Mouse (Mus musculus) kidney, embryonic 14.5 days (tissue): ENCODE results near the gene Ano4. TPM values are rescaled to one million over a fixed set of nuclear protein-coding genes. Genes with fewer than 3 reads are reported as not detected.

Source experiments
- ATAC-seq: fragments of 200-750 bp; cut with Nextera tagmentation; 2 replicates; pipeline ENCODE4 v1.8.0; 2017; ENCODE audit warnings: moderate number of reproducible peaks, mild to moderate bottlenecking, moderate TSS enrichment, moderate library complexity; ENCODE audit not compliant: low FRiP score, low TSS enrichment
- H3K27ac ChIP-seq: fragments of 300-500 bp; sonication (generic); 2 replicates; pipeline ENCODE4 v1.5.1; 2014; ENCODE audit warnings: low read depth, mild to moderate bottlenecking, low read length, moderate library complexity, mixed read lengths
- H3K27me3 ChIP-seq: fragments of 300-500 bp; sonication (generic); 2 replicates; pipeline ENCODE4 v1.6.1; 2014; ENCODE audit warnings: mild to moderate bottlenecking, low read length; ENCODE audit not compliant: control insufficient read depth, insufficient read depth
- H3K36me3 ChIP-seq: fragments of 300-500 bp; sonication (generic); 2 replicates; pipeline ENCODE4 v1.6.1; 2014; ENCODE audit warnings: low read length, mixed read lengths; ENCODE audit not compliant: control insufficient read depth, insufficient read depth
- H3K4me1 ChIP-seq: fragments of 300-500 bp; sonication (generic); 2 replicates; pipeline ENCODE4 v1.6.1; 2014; ENCODE audit warnings: low read length, mixed read lengths; ENCODE audit not compliant: control insufficient read depth, insufficient read depth
- H3K4me2 ChIP-seq: fragments of 300-500 bp; sonication (generic); replicated peaks from 2 replicates; pipeline ENCODE4 v1.6.1; 2014; ENCODE audit warnings: low read depth, mild to moderate bottlenecking, low read length
- H3K4me3 ChIP-seq: fragments of 300-500 bp; sonication (generic); 2 replicates; pipeline ENCODE4 v1.5.1; 2014; ENCODE audit warnings: mild to moderate bottlenecking, low read length
- H3K9ac ChIP-seq: fragments of 300-500 bp; sonication (generic); 2 replicates; pipeline ENCODE4 v1.6.1; 2014; ENCODE audit warnings: low read depth, mild to moderate bottlenecking, low read length, moderate library complexity
- H3K9me3 ChIP-seq: fragments of 300-500 bp; sonication (generic); 2 replicates; pipeline ENCODE4 v1.6.1; 2016; ENCODE audit warnings: low read length; ENCODE audit not compliant: control insufficient read depth
- WGBS: fragments of 180-500 bp; shearing (Covaris S2); extraction: QIAGEN DNeasy Blood & Tissue Kit; methylation state at CpG from one replicate; pipeline ENCODE4 v1.1.7; 2014; 5-methylcytosine and 5-hydroxymethylcytosine counted together
- polyA plus RNA-seq: library from polyadenylated mRNA; unstranded; fragments of >200 nt; fragmentation: Nextera tagmentation; extraction: Ambion mirVana; gene quantifications from 2 replicates; pipeline ENCODE4 v1.2.1, GENCODE M21; 2014

Ano4 gene
- polyA plus RNA-seq, 1 experiment from 2014 or later: 6.9 TPM

DNA sequence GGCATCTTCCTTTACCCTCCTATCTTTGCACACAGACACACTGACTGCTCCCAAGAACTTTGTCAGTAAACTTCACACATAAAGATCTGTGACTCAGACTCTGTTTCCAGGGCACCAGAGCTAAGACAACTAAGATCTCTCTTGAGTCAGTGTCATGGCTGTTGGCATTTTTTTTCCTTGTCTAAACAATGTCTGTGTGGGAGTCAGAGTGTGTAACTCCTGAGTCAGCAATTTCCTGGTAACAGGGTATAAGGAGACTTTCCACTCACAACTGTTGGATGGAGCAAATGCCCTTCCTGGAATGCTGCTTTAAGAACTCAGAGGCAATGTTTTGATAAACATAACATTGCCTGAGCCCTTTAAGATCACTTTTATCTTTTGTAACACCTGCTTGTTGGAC, 37.0 kb downstream of the Ano4 start:
- no peaks in the 10 kb centered on the region for H3K4me1 ChIP-seq
- no peak overlapping the region for H3K27ac ChIP-seq
- H3K4me2 ChIP-seq: no peak overlapping the region
- no peak overlapping the region for H3K9ac ChIP-seq
- H3K27me3 ChIP-seq: no peaks in the 10 kb centered on the region
- no peak overlapping the region for H3K4me3 ChIP-seq
- ATAC-seq: no peak
- H3K9me3 ChIP-seq: no peaks in the 10 kb centered on the region
- no peaks in the 10 kb centered on the region for H3K36me3 ChIP-seq

DNA sequence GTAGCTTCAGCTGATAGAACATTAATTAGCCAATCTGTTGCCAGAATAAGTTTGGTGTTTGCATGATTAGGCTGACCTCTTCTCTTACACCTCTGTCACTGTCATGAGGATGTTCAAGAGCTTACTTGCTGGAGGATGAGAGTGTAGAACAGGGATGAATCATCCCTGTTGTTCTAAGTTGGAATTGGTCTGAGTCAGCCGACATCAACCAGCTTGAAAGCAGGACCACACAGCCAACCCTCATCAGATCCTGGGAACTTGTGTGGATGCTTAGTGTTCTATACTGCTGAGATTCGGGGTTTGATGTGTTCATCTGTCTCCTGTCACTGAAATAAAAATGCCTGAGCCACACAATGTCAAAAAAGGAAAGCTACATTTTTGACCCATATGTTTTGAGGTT, 44.2 kb downstream of the Ano4 start:
- H3K36me3 ChIP-seq: no peaks in the 10 kb centered on the region
- H3K4me2 ChIP-seq: no peak overlapping the region
- 76% methylated on average over 2 of the region's 2 CpGs for WGBS
- no peak for ATAC-seq
- H3K9me3 ChIP-seq: no peaks in the 10 kb centered on the region
- no peak overlapping the region for H3K4me3 ChIP-seq
- no peak overlapping the region for H3K9ac ChIP-seq
- no peaks in the 10 kb centered on the region for H3K4me1 ChIP-seq
- H3K27ac ChIP-seq: no peak overlapping the region
- H3K27me3 ChIP-seq: no peaks in the 10 kb centered on the region

DNA sequence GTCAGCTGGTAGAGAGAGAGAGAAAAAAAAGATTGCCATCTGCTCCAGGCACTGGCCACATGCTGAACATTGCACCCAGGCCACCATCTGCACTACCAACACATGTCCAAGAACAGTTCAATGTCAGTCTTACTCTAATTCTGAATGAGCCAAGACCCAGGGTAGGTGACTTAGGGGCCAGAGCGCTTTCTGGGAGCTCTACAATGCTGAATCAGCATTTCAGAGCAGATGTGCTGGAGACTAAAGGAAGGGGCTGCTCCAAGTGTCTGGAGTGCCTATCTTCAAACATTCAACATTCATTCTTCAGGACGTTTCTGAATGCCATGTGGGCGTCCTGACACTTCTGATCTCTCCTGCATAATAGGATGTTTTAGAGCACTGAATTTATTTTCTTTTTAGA, 51.8 kb downstream of the Ano4 start:
- no peak overlapping the region for H3K4me3 ChIP-seq
- no peak overlapping the region for H3K9ac ChIP-seq
- ATAC-seq: no peak
- H3K27ac ChIP-seq: no peak overlapping the region
- no peaks in the 10 kb centered on the region for H3K27me3 ChIP-seq
- WGBS: 77% methylated on average over 3 of the region's 3 CpGs
- no peak overlapping the region for H3K4me2 ChIP-seq
- H3K4me1 ChIP-seq: no peaks in the 10 kb centered on the region
- H3K9me3 ChIP-seq: no peaks in the 10 kb centered on the region
- H3K36me3 ChIP-seq: no peaks in the 10 kb centered on the region

DNA sequence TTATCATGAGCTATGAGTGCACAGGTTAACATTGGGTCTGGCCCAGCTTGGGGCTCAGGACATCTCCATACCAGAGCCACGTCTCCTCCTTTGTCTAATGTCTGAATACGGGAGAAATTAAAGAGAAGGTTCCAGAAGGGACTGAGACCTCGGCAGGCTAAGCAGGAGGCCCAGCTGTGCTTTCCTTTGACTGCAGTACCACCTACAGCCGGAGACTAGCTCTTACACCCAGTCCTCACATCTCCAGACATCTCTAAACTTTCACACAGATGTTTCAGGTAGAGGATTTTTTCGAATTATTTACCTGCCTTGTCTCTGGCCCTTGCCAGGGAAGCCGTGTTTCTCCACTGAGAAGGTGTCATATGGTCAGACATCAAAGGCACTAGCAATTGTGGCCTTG, 53.9 kb downstream of the Ano4 start:
- Histone ChIP-seq H3K4me2 (no peak overlapping the region), H3K4me1 (no peaks in the 10 kb centered on the region), H3K36me3 (no peaks in the 10 kb centered on the region), H3K9me3 (no peaks in the 10 kb centered on the region), H3K9ac (no peak overlapping the region), H3K27me3 (no peaks in the 10 kb centered on the region), H3K4me3 (no peak overlapping the region), H3K27ac (no peak overlapping the region)
- 70% methylated on average over 6 of the region's 6 CpGs for WGBS
- no peak for ATAC-seq

DNA sequence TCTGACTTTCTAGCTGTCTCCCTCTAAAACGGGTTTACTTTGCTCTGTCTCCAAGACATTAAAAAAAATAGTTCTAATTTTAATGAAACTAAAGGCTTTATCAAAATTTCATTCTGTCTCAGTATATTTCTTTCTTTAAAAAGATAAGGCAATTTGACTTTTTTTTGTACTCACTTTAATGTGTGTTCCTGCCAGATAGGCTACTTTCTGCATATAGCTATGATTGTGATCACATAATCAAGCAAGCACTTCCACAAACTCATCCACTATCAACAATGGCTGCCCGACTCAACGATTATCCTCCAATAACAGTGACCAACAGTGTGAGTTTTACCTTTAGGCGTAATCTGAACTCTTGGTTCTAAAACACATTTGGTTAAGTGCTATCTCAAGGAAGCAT, 55.3 kb downstream of the Ano4 start:
- Histone ChIP-seq H3K27ac (no peak overlapping the region), H3K4me3 (no peak overlapping the region), H3K9me3 (no peaks in the 10 kb centered on the region), H3K27me3 (no peaks in the 10 kb centered on the region), H3K9ac (no peak overlapping the region), H3K4me1 (no peaks in the 10 kb centered on the region), H3K4me2 (no peak overlapping the region), H3K36me3 (no peaks in the 10 kb centered on the region)
- no peak for ATAC-seq
- 90% methylated on average over 4 of the region's 4 CpGs for WGBS

DNA sequence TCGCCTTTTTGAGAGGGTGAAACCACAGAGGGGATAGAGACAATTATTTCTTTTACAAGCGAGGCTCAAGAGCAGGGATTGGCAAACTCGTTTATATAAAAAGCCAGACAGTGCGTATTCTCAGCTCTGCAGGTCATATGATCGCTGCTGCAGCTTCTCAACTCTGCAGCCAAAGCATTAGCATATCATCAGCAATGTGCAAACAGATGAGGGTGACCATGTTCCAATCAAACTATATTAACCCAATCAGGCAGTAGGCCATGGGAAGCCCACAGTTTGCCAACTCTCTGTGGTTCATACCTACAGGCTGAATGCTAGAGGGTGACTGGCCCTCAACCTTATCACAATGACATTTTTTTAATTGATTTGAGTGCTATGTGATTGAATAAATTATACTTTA, 64.2 kb downstream of the Ano4 start:
- no peak overlapping the region for H3K4me3 ChIP-seq
- no peak for ATAC-seq
- 83% methylated on average over 5 of the region's 5 CpGs for whole genome bisulfite sequencing
- H3K9me3 ChIP-seq: no peaks in the 10 kb centered on the region
- H3K27ac ChIP-seq: no peak overlapping the region
- no peaks in the 10 kb centered on the region for H3K27me3 ChIP-seq
- H3K9ac ChIP-seq: no peak overlapping the region
- no peak overlapping the region for H3K4me2 ChIP-seq
- H3K36me3 ChIP-seq: no peaks in the 10 kb centered on the region
- 0 out of 2 replicates have a peak, but pooled peaks cover 3% of the 10 kb centered on the region for H3K4me1 ChIP-seq

GRCm38 (mm10) chr10:89273001-89273680, 71.4 kb downstream of the Ano4 start:
- H3K9me3 ChIP-seq: no peaks in the 10 kb centered on the region
- 0 out of 2 replicates have a peak, but pooled peaks cover 3% of the 10 kb centered on the region for H3K4me1 ChIP-seq
- H3K4me2 ChIP-seq: no peak overlapping the region
- H3K4me3 ChIP-seq: no peak overlapping the region
- no peak overlapping the region for H3K27ac ChIP-seq
- H3K9ac ChIP-seq: no peak overlapping the region
- ATAC-seq: no peak
- no peaks in the 10 kb centered on the region for H3K36me3 ChIP-seq
- H3K27me3 ChIP-seq: no peaks in the 10 kb centered on the region
- 87% methylated on average over 3 of the region's 3 CpGs for WGBS

GRCm38 (mm10) chr10:89267312-89267711, 77.2 kb downstream of the Ano4 start:
- Histone ChIP-seq H3K27ac (no peak overlapping the region), H3K27me3 (no peaks in the 10 kb centered on the region), H3K4me3 (no peak overlapping the region), H3K9me3 (no peaks in the 10 kb centered on the region), H3K9ac (no peak overlapping the region), H3K36me3 (no peaks in the 10 kb centered on the region), H3K4me1 (no peaks in the 10 kb centered on the region), H3K4me2 (no peak overlapping the region)
- WGBS: 87% methylated on average over 3 of the region's 3 CpGs
- no peak for ATAC-seq

DNA sequence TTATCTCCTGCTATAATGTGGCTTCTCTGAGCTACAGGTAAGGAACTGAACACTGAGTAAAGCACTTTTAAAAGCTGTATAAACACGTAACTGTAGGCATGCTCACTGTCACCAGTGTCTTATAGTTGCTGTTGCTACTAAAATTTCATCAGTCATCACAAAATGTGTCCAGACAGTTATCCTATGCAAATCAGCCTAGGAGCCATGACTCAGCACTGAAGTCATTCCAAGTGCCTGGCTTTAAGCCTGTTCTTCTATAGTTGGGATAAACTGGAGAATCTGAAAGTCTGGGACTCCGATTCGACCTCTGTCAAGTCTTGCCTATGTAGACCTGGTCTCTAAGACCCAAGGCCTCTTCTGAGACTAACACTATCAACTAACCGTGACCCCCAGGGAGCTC, 81.2 kb downstream of the Ano4 start:
- H3K9me3 ChIP-seq: no peaks in the 10 kb centered on the region
- no peaks in the 10 kb centered on the region for H3K36me3 ChIP-seq
- no peak overlapping the region for H3K4me2 ChIP-seq
- H3K4me1 ChIP-seq: no peaks in the 10 kb centered on the region; the same call in 1 of the 2 replicates
- no peak overlapping the region for H3K4me3 ChIP-seq
- ATAC-seq: no peak
- H3K9ac ChIP-seq: no peak overlapping the region
- 84% methylated on average over 4 of the region's 4 CpGs for WGBS
- no peak overlapping the region for H3K27ac ChIP-seq
- H3K27me3 ChIP-seq: no peaks in the 10 kb centered on the region
